Mouse (Mus musculus) liver, embryonic 16.5 days (tissue): ENCODE results near the gene Ranbp3. TPM values are rescaled to one million over a fixed set of nuclear protein-coding genes. Genes with fewer than 3 reads are reported as not detected.

Source experiments
- ATAC-seq: fragments of 200-750 bp; cut with Nextera tagmentation; 2 replicates; pipeline ENCODE4 v1.8.0; 2017; ENCODE audit warnings: low read depth, mild to moderate bottlenecking, moderate number of reproducible peaks, moderate library complexity
- H3K27ac ChIP-seq: fragments of 300-500 bp; sonication (generic); 2 replicates; pipeline ENCODE4 v1.5.1; 2014; ENCODE audit warnings: mild to moderate bottlenecking, low read length
- H3K27me3 ChIP-seq: fragments of 300-500 bp; sonication (generic); 2 replicates; pipeline ENCODE4 v1.6.1; 2014; ENCODE audit warnings: low read depth, low read length, mixed read lengths; ENCODE audit not compliant: control insufficient read depth, insufficient read depth
- H3K36me3 ChIP-seq: fragments of 300-500 bp; sonication (generic); 2 replicates; pipeline ENCODE4 v1.6.1; 2014; ENCODE audit warnings: mild to moderate bottlenecking; ENCODE audit not compliant: control insufficient read depth, insufficient read depth
- H3K4me1 ChIP-seq: fragments of 300-500 bp; sonication (generic); 2 replicates; pipeline ENCODE4 v1.6.1; 2014; ENCODE audit warnings: low read depth, low read length, mixed read lengths; ENCODE audit not compliant: control insufficient read depth
- H3K4me2 ChIP-seq: fragments of 300-500 bp; sonication (generic); 2 replicates; pipeline ENCODE4 v1.6.1; 2014; ENCODE audit warnings: low read depth, low read length, mixed read lengths
- H3K4me3 ChIP-seq: fragments of 300-500 bp; sonication (generic); 2 replicates; pipeline ENCODE4 v1.5.1; 2014; ENCODE audit warnings: low read depth, mild to moderate bottlenecking, low read length
- H3K9ac ChIP-seq: fragments of 300-500 bp; sonication (generic); 2 replicates; pipeline ENCODE4 v1.6.1; 2014; ENCODE audit warnings: low read depth, low read length
- H3K9me3 ChIP-seq: fragments of 300-500 bp; sonication (generic); replicated peaks from 2 replicates; pipeline ENCODE4 v1.6.1; 2016; ENCODE audit warnings: low read length; ENCODE audit not compliant: control insufficient read depth
- WGBS: fragments of 180-500 bp; shearing (Covaris S2); extraction: QIAGEN DNeasy Blood & Tissue Kit; methylation state at CpG from one replicate; pipeline ENCODE4 v1.1.7; 2014; ENCODE audit not compliant: insufficient replicate concordance; 5-methylcytosine and 5-hydroxymethylcytosine counted together
- polyA plus RNA-seq: library from polyadenylated mRNA; unstranded; fragments of >200 nt; fragmentation: Nextera tagmentation; extraction: Ambion mirVana; gene quantifications from 2 replicates; pipeline ENCODE4 v1.2.1, GENCODE M21; 2015

Gene Ranbp3
- polyA plus RNA-seq, 1 experiment from 2014 or later: 35.9 TPM

DNA sequence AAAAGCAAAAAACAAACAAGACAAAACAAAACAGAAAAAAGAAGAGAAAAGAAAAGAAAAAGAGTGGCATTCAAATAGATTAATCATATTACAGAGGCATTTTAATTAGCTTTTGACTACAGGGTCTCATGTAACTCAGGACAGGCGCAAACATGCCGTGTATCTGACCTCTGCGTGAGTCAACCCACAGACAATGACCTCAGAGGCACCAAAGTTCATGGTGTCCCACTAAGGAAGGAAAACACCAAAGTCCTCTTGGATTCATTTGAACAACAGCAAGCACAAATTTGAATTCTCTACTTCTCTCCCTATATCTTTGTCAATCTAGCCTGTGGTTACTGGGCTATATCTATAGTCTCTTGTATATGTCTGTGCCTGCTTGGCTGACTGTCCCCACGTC, 29.9 kb upstream of the Ranbp3 start:
- Histone ChIP-seq H3K4me2 (no peak overlapping the region), H3K36me3 (no peaks in the 10 kb centered on the region), H3K27me3 (no peaks in the 10 kb centered on the region), H3K9ac (no peak overlapping the region), H3K27ac (no peak overlapping the region), H3K4me3 (no peak overlapping the region), H3K9me3 (no peaks in the 10 kb centered on the region), H3K4me1 (no peaks in the 10 kb centered on the region)
- WGBS: 60% methylated on average over 4 of the region's 4 CpGs
- no peak for ATAC-seq

DNA sequence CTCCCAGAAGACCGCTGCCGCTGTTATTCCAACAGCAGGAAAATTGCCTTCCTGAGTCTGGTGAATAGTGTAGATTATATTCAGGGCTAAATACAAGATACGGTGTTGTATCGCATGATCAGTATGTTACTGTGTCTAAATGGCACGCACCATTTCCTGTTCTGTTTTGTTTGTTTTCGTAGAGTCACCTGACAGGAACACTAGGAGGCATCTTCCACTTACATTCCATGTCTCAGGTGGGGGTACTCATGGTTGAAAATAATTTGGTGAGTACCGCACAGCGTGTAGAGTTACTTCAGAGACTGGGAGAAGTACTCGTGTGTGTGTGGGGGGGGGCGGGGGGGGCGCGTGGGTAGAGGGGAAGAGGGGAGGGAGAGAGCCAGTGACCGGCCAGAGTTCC, 25.5 kb upstream of the Ranbp3 start:
- WGBS: 39% methylated on average over 12 of the region's 13 CpGs

DNA sequence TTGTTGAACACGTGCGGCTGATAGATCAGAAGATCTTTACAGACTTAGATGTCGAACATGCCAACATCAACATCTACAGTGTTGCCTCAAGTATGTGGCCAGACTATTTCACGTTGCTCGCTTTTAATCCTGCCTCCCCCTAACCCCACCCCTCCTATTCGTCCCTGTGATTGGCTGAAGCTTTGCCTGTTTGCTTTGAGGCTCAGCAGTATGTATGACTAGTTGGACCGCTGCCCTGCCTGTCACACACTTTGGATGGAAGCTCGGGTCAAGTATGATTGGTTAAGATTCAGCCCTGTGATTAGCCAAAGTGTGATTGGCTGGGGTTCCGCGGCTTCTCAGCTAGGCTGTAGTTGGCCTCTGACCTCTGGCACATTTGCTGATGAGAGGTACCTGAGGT, 21.3 kb upstream of the Ranbp3 start:
- Histone ChIP-seq H3K36me3 (no peaks in the 10 kb centered on the region), H3K27me3 (no peaks in the 10 kb centered on the region), H3K27ac (no peak overlapping the region), H3K4me3 (no peak overlapping the region), H3K4me1 (no peaks in the 10 kb centered on the region), H3K9me3 (no peaks in the 10 kb centered on the region), H3K9ac (no peak overlapping the region), H3K4me2 (no peak overlapping the region)
- 28% methylated on average over 10 of the region's 10 CpGs for WGBS
- ATAC-seq: peak; percentile 86

More for the DNA sequence above, 25.5 kb upstream of the Ranbp3 start:
- H3K27ac ChIP-seq: no peak overlapping the region
- no peak overlapping the region for H3K4me2 ChIP-seq
- H3K36me3 ChIP-seq: no peaks in the 10 kb centered on the region
- no peaks in the 10 kb centered on the region for H3K27me3 ChIP-seq
- no peak for ATAC-seq
- no peak overlapping the region for H3K9ac ChIP-seq
- H3K9me3 ChIP-seq: no peaks in the 10 kb centered on the region
- no peaks in the 10 kb centered on the region for H3K4me1 ChIP-seq
- no peak overlapping the region for H3K4me3 ChIP-seq

DNA sequence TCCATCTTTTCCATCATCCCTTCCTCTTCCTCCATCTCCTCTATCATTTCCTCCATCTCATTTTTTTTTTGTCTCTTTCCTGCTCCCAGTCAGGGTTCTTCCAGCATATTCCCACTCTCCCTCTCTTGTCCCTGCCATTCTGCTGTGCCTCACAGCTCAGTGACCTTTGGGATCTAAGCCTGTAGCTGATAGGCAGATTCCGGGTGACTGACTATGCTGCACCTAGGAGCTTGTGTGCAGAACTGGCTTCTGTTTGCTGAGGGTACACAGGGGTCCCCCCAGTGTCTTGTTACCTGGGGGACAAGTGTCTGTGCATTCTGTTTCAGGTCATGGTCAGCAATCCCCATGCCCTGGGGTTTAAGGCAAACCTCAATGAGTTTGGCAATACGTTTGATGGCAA, 18.3 kb upstream of the Ranbp3 start:
- Histone ChIP-seq H3K4me3 (no peak overlapping the region), H3K27me3 (no peaks in the 10 kb centered on the region), H3K4me2 (no peak overlapping the region), H3K9ac (no peak overlapping the region), H3K36me3 (no peaks in the 10 kb centered on the region), H3K9me3 (no peaks in the 10 kb centered on the region), H3K4me1 (no peaks in the 10 kb centered on the region), H3K27ac (no peak overlapping the region)
- 49% methylated on average over 2 of the region's 2 CpGs for WGBS
- no peak for ATAC-seq

DNA sequence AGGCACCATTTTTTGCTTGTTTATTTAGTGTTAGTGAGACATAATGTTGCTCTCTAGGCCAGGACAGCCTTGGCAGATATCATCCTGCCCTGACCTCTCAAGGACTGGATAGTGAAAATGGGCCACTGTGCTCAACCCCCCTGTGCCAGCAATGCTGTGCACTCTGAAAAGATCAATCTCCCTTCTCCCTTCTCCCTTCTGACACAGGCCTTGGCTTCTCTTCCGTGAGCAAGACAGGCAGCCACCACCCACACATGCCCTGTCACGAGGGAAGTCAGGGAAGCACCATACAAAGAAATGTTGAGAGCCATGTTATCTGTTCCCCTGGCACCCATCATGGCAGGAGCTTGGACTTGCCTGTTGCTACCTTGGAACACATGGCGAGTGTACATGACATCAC, 17.8 kb upstream of the Ranbp3 start:
- Histone ChIP-seq H3K4me3 (no peak overlapping the region), H3K4me2 (no peak overlapping the region), H3K9ac (no peak overlapping the region), H3K27me3 (no peaks in the 10 kb centered on the region), H3K27ac (no peak overlapping the region), H3K4me1 (no peaks in the 10 kb centered on the region), H3K9me3 (no peaks in the 10 kb centered on the region), H3K36me3 (no peaks in the 10 kb centered on the region)
- no peak for ATAC-seq
- WGBS: 65% methylated on average over 3 of the region's 3 CpGs

DNA sequence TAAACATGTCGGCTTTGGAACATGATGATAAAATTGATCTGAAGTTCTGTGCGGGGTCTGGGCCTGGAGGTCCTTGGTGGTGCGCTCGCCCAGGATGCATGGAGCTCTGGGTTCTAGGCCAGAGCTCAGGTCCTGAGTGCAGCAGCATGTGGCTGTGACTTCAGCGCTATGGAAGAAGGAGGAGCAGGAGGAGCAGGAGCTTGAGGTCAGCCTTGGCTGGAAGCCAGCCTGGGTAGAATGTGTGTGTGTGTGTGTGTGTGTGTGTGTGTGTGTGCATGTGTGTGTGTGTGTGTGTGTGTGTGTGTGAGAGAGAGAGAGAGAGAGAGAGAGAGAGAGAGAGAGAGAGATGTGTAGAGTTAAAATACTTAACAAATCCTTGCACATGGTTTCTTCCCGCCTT, 16.9 kb upstream of the Ranbp3 start:
- 56% methylated on average over 6 of the region's 6 CpGs for WGBS
- no peak overlapping the region for H3K27ac ChIP-seq

DNA sequence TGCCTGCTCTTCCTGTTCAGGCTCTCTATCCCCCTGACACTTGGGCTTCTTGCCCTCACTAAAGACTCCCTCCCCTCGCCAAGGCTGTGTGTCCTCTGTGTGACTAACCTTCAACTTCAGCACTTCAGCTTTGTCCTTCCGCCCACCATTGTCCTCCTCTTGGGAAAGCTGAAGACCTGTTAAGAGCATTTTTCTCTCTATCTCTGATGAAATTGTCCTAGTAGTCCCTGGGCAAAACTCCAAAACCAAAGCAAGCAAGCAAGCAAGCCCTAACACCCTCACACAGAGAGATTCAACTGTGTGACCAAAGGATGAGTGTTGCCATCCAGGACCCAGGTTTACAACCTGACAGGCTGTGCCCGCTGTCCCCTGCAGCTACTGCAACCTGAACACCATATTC, 9.4 kb upstream of the Ranbp3 start:
- H3K27ac ChIP-seq: no peak overlapping the region
- ATAC-seq: no peak
- H3K9me3 ChIP-seq: no peaks in the 10 kb centered on the region
- H3K9ac ChIP-seq: no peak overlapping the region
- WGBS: 39% methylated on average over 3 of the region's 3 CpGs
- H3K4me2 ChIP-seq: no peak overlapping the region
- no peak overlapping the region for H3K4me3 ChIP-seq
- H3K36me3 ChIP-seq: no peaks in the 10 kb centered on the region
- no peaks in the 10 kb centered on the region; the same call in none of the 2 replicates for H3K4me1 ChIP-seq
- peaks cover 15% of the 10 kb centered on the region for H3K27me3 ChIP-seq

More for the DNA sequence above, 16.9 kb upstream of the Ranbp3 start:
- Histone ChIP-seq H3K4me1 (no peaks in the 10 kb centered on the region), H3K4me3 (no peak overlapping the region), H3K27me3 (no peaks in the 10 kb centered on the region), H3K36me3 (no peaks in the 10 kb centered on the region), H3K9ac (no peak overlapping the region), H3K4me2 (no peak overlapping the region), H3K9me3 (no peaks in the 10 kb centered on the region)
- ATAC-seq: no peak

DNA sequence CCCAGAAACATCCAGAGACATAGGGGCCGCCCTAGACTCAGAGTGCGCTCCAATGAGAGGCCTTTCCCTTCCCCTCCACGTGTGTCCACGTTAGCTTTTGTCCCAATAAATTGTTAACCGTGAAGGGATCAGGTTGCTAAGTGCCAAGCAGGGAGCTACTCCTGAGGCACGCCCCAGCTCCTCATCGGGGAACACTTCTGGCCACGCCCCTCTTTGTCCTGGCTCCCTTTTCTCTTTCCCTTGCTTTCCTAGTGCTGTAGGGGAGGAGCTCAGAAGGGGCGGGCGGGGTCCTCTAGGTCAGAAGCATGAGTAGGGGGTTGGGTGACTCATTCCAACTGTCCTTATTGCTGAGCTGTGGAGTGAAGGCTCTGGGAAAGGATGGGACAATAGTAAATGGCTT, 8.8 kb upstream of the Ranbp3 start:
- H3K27me3 ChIP-seq: peaks cover 16% of the 10 kb centered on the region
- no peak for ATAC-seq
- H3K36me3 ChIP-seq: no peaks in the 10 kb centered on the region
- H3K4me1 ChIP-seq: no peaks in the 10 kb centered on the region; the same call in none of the 2 replicates
- no peak overlapping the region for H3K9ac ChIP-seq
- WGBS: 20% methylated on average over 10 of the region's 10 CpGs
- H3K4me2 ChIP-seq: no peak overlapping the region
- no peaks in the 10 kb centered on the region for H3K9me3 ChIP-seq
- H3K27ac ChIP-seq: no peak overlapping the region
- no peak overlapping the region for H3K4me3 ChIP-seq

DNA sequence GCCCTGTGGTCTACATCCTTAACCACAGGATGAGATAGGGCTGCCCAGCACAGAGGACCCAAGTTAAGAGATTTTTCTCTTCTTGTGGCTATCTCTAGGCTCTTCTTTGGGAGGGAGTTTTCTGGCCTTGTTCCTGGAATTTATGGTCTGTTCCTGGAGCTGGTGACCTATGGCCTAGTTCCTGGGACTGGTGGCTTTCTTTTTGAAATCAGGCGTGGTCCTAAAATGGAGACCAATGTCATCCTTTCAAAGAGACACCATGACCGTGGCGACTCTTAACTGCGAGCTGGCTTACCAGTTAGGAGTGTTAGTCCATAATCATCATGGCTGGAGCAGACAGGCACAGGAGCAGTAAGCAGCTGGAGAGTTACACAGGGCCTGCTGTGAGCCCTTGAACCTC, 6.7 kb upstream of the Ranbp3 start:
- H3K9me3 ChIP-seq: no peaks in the 10 kb centered on the region
- no peaks in the 10 kb centered on the region; the same call in none of the 2 replicates for H3K4me1 ChIP-seq
- peaks cover 16% of the 10 kb centered on the region for H3K27me3 ChIP-seq
- H3K36me3 ChIP-seq: no peaks in the 10 kb centered on the region
- WGBS: 69% methylated on average over 4 of the region's 4 CpGs
- H3K4me2 ChIP-seq: no peak overlapping the region
- H3K4me3 ChIP-seq: no peak overlapping the region
- H3K9ac ChIP-seq: no peak overlapping the region
- no peak for ATAC-seq
- H3K27ac ChIP-seq: no peak overlapping the region
